Mouse (Mus musculus): ENCODE measurements around the gene Uba3.

GRCm38 (mm10) chr6:97222321-97222720, 16.9 kb upstream of the Uba3 start:
- TF ChIP-seq CTCF (conservative IDR thresholded peaks at IDR 0.05; ENCODE audit: low read length) (no peak), POU5F1 (IDR thresholded peaks at IDR 0.05; ENCODE audit: borderline replicate concordance, low read length) (no peak)

Measured in E14TG2a.4 (cell line).